Mouse (Mus musculus) midbrain, embryonic 12.5 days (tissue): Measurements from ENCODE around the gene BC035947. TPM values are rescaled to one million over a fixed set of nuclear protein-coding genes. Genes with fewer than 3 reads are reported as not detected.
A peak's percentile ranks its signal among the peaks of the same experiment; 100 is the strongest.

Experiments used
- ATAC-seq: fragments of 200-750 bp; cut with Nextera tagmentation; 2 replicates; pipeline ENCODE4 v1.8.0; 2017; ENCODE audit warnings: low read depth, moderate TSS enrichment, moderate library complexity; ENCODE audit not compliant: low FRiP score
- H3K27ac ChIP-seq: fragments of 300-500 bp; sonication (generic); replicated peaks from 2 replicates; pipeline ENCODE4 v1.5.1; 2016; ENCODE audit warnings: mild to moderate bottlenecking
- H3K27me3 ChIP-seq: fragments of 300-500 bp; sonication (generic); 2 replicates; pipeline ENCODE4 v1.6.1; 2016; ENCODE audit warnings: mild to moderate bottlenecking
- H3K36me3 ChIP-seq: fragments of 300-500 bp; sonication (generic); 2 replicates; pipeline ENCODE4 v1.6.1; 2016
- H3K4me1 ChIP-seq: fragments of 300-500 bp; sonication (generic); 2 replicates; pipeline ENCODE4 v1.6.1; 2016
- H3K4me2 ChIP-seq: fragments of 300-500 bp; sonication (generic); replicated peaks from 2 replicates; pipeline ENCODE4 v1.6.1; 2016; ENCODE audit warnings: mild to moderate bottlenecking, moderate library complexity
- H3K4me3 ChIP-seq: fragments of 300-500 bp; sonication (generic); 2 replicates; pipeline ENCODE4 v1.5.1; 2016; ENCODE audit warnings: mild to moderate bottlenecking
- H3K9ac ChIP-seq: fragments of 300-500 bp; sonication (generic); replicated peaks from 2 replicates; pipeline ENCODE4 v1.6.1; 2016; ENCODE audit warnings: mild to moderate bottlenecking, moderate library complexity
- H3K9me3 ChIP-seq: fragments of 300-500 bp; sonication (generic); 2 replicates; pipeline ENCODE4 v1.6.1; 2016; ENCODE audit warnings: mild to moderate bottlenecking
- WGBS: fragments of 180-500 bp; shearing (Covaris S2); methylation state at CpG from one replicate; pipeline ENCODE4 v1.1.7; 2016; 5-methylcytosine and 5-hydroxymethylcytosine counted together
- polyA plus RNA-seq: library from polyadenylated mRNA; unstranded; fragments of >200 nt; fragmentation: Nextera tagmentation; extraction: Ambion mirVana; gene quantifications from 2 replicates; pipeline ENCODE4 v1.2.1, GENCODE M21; 2016

The BC035947 gene
- polyA plus RNA-seq, 1 experiment from 2014 or later = 0.34 TPM

DNA sequence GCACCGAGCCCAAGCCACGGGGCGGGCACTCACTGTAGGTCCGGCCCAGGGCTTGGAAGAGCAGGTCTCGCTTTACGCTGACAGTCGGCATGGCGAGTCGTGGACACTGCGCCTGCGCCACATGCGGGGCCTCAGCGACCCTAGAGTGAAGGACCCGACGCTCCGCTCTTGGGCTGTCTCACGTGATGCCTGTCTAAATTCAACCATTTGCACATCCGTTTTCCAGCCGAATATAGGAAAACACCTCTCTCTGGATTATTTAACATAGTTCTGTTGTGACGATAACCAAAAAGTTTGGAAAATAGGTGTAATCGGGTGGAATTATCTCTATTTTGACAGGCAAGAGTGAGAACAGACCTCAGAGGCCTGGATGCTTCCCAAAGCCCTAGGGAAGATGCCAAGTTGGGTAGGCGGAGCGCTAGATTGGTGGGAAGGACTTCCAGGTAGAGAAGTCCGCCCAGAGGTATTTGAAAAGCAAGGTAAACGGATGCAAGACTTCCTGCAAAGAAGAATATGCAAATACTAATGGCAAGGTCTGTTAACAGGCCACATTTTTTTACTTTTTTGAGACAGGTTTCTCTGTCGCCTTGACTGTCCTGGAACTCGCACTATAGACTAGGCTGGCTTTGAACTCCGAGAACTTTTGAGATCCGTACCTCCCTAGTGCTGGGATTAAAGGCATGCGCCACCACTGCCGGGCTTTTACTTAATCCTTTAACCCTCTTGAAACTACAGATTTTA, 23.0 kb downstream of the BC035947 start, which contains the start of gene Farsb:
Gene Farsb, minus strand, starts transcription at position 146 of the 741 bp plus-strand sequence.
- WGBS = under 1% methylated on average over 31 of the region's 31 CpGs
- Histone ChIP-seq H3K36me3 (0 out of 2 replicates have a peak, but pooled peaks cover 5% of the 10 kb centered on the region), H3K27ac (peak within 1 kb of the TSS; percentile 49; the same call in 1 of the 2 replicates)

DNA sequence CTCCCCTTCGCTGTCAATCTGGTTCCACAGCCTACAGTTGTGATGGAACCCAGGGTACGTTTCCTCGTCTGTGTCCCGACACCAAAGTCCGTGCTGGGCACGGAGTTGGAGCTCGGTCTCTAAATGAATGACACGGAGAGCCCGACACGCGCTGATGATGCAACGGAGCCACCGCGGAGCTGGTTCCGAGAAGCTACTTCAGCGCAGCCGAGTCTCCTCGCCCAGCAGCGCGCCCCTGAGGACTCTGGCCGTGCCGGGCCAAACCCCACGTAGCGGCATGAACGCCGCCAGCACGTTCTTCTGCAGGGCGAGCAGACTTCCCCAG, 23.6 kb downstream of the BC035947 start:
- WGBS = under 1% methylated on average over 28 of the region's 28 CpGs
- ATAC-seq = peak; percentile 56; the same call in 1 of the 2 replicates

More for the DNA sequence above, 23.0 kb downstream of the BC035947 start, which contains the start of gene Farsb:
- Histone ChIP-seq H3K9ac (peak within 1 kb of the TSS; percentile 68), H3K4me1 (peaks cover 26% of the 10 kb centered on the region), H3K27me3 (0 out of 2 replicates have a peak, but pooled peaks cover 5% of the 10 kb centered on the region), H3K9me3 (no peaks in the 10 kb centered on the region), H3K4me3 (peak within 1 kb of the TSS; percentile 81), H3K4me2 (peak within 1 kb of the TSS; percentile 86)
- peak; percentile 97 for ATAC-seq

DNA sequence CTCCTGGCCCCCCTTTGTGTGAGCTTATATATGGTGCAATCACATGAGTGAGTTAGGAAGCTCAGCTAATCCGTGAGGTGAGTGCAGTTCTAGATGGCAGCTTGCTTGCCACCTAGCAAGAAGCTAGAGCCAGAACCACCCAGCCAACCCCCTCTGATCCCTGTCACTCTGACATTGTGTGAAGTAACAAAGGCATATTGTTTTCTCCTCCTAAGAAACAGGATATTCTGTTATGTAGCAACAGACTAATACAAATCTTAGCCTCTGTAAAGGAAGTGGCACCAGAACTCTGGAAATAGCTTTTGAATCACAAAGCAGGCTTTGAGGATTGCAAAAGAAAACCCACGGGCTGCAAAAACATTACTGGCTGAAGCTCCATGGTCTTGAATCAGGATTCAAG, 27.6 kb downstream of the BC035947 start:
- H3K4me2 ChIP-seq = no peak overlapping the region
- 48% methylated on average over 2 of the region's 2 CpGs for WGBS
- H3K4me1 ChIP-seq = peaks cover 22% of the 10 kb centered on the region
- H3K36me3 ChIP-seq = peaks cover 12% of the 10 kb centered on the region; the same call in 1 of the 2 replicates
- no peaks in the 10 kb centered on the region for H3K27me3 ChIP-seq
- H3K9me3 ChIP-seq = no peaks in the 10 kb centered on the region
- no peak overlapping the region for H3K4me3 ChIP-seq
- H3K9ac ChIP-seq = no peak overlapping the region
- no peak overlapping the region for H3K27ac ChIP-seq
- no peak for ATAC-seq

More for the DNA sequence above, 23.6 kb downstream of the BC035947 start:
- Histone ChIP-seq H3K9ac (peak overlapping the region; percentile 68), H3K9me3 (no peaks in the 10 kb centered on the region), H3K4me1 (peaks cover 26% of the 10 kb centered on the region), H3K27me3 (0 out of 2 replicates have a peak, but pooled peaks cover 5% of the 10 kb centered on the region), H3K4me2 (peak overlapping the region; percentile 86), H3K4me3 (peak overlapping the region; percentile 81), H3K36me3 (0 out of 2 replicates have a peak, but pooled peaks cover 5% of the 10 kb centered on the region), H3K27ac (peak overlapping the region; percentile 49; the same call in 1 of the 2 replicates)

DNA sequence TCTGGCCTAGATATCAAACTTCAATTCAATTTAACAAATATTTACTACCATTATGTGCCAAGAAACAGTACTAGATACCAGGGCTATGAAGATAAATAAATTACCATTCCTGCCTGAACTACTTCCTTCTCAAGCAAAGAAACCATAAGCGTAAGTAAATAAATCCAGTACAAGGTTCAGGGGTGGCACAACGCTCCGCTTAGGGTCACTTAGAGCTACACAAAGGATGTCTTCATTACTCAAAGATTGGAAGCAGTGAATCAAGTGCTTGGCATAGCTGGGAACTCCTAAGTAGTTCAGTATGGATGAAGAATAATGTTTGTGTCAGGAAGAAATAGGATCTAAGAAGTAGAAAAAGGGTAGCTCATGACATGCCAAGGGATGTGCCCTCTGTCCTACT, 28.5 kb downstream of the BC035947 start:
- Histone ChIP-seq H3K4me1 (peaks cover 21% of the 10 kb centered on the region), H3K27ac (no peak overlapping the region), H3K36me3 (peaks cover 17% of the 10 kb centered on the region; the same call in 1 of the 2 replicates), H3K27me3 (no peaks in the 10 kb centered on the region), H3K4me2 (no peak overlapping the region), H3K9me3 (no peaks in the 10 kb centered on the region), H3K9ac (no peak overlapping the region), H3K4me3 (no peak overlapping the region)
- ATAC-seq = no peak
- 99% methylated on average over 3 of the region's 3 CpGs for WGBS

DNA sequence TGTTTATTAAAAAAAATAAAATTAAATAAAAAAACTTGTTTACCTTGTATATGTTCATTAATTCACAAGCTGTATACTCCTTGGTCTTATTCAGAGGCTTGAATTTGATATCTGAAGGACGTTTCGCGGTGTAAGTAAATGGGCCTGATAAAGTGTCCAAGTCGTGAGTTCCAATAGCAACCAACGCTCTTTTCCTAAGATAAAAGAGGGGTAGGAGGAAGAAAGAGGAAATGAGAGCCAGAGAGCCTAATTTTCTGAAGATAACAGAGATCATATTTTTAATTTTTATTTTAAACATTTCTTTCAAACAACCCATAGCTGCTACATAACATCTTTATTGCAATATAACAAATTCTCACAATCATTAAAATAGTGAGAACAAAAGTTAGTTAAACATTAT, 39.5 kb downstream of the BC035947 start:
- H3K4me2 ChIP-seq = no peak overlapping the region
- no peaks in the 10 kb centered on the region for H3K27me3 ChIP-seq
- H3K4me3 ChIP-seq = no peak overlapping the region
- 92% methylated on average over 5 of the region's 5 CpGs for WGBS
- H3K27ac ChIP-seq = no peak overlapping the region
- H3K4me1 ChIP-seq = no peaks in the 10 kb centered on the region
- no peak for ATAC-seq
- peaks cover 54% of the 10 kb centered on the region for H3K36me3 ChIP-seq
- H3K9me3 ChIP-seq = no peaks in the 10 kb centered on the region
- no peak overlapping the region for H3K9ac ChIP-seq

DNA sequence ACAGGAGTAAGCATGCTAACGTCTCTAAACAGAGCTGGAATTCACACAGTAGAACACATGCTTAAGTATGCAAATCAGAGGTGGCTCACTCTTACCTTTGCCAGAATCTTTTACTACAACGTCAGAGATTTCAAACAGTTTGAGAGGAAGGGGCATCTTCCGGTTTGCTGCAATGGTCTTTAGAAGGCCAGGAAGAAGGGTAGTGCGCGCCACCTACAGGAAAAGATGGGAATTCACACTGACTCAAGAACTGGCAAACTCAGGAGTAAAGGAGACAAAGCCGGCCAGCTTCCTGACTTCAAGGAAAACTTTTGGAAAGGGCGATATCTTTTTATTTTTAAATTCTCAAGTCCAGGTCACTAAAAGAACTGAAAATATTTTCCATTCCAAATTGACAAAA, 57.3 kb downstream of the BC035947 start:
- Histone ChIP-seq H3K27me3 (no peaks in the 10 kb centered on the region), H3K4me3 (no peak overlapping the region), H3K4me1 (no peaks in the 10 kb centered on the region), H3K9ac (no peak overlapping the region), H3K36me3 (peaks cover 54% of the 10 kb centered on the region), H3K4me2 (no peak overlapping the region), H3K9me3 (no peaks in the 10 kb centered on the region), H3K27ac (no peak overlapping the region)
- no peak for ATAC-seq
- WGBS = 33% methylated on average over 7 of the region's 7 CpGs

DNA sequence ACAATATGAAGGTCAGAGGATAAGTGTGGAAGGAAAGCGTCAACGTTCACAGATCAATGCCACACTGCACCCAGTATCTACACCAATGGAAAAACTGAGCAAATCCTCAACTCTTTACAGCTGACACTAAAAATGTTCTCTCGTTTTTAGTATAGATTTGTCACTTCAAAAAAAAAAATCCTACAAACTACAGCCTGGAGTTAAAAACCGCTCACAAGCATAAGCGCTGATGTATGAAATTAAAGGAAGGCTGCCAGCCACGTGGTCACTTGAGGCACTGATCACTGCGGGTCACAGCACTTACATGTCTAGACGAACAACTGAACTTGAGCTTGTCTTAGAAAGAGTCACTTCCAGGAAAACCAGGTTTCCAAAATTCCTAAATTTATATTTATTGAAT, 58.1 kb downstream of the BC035947 start:
- Histone ChIP-seq H3K9ac (no peak overlapping the region), H3K4me3 (no peak overlapping the region), H3K9me3 (no peaks in the 10 kb centered on the region), H3K4me2 (no peak overlapping the region), H3K27ac (no peak overlapping the region), H3K4me1 (no peaks in the 10 kb centered on the region), H3K27me3 (no peaks in the 10 kb centered on the region), H3K36me3 (peaks cover 51% of the 10 kb centered on the region)
- no peak for ATAC-seq
- WGBS = 92% methylated on average over 8 of the region's 8 CpGs

DNA sequence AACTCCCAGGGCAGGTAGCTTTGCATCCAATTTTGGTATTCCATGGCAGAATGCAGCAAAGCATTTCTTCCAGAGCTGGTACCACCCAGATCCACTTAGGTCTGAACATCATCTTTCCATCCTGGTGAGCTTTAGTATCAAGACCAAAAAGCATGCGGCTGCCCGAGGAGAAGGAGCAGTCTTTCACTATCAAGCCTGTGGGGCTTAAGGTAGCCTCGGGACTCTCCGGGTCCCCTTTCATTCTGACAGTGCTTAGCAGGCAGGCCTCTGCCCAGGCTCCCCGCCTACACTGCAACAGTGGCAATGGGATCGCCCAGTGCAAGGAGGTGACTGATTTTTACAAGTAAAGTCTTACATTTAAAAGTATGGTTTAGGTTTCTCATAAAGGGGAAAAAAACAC, 59.4 kb downstream of the BC035947 start:
- WGBS = 94% methylated on average over 6 of the region's 6 CpGs
- no peak for ATAC-seq
- Histone ChIP-seq H3K27ac (no peak overlapping the region), H3K36me3 (peaks cover 40% of the 10 kb centered on the region), H3K4me2 (no peak overlapping the region), H3K9me3 (no peaks in the 10 kb centered on the region), H3K27me3 (no peaks in the 10 kb centered on the region), H3K9ac (no peak overlapping the region), H3K4me1 (no peaks in the 10 kb centered on the region), H3K4me3 (no peak overlapping the region)

DNA sequence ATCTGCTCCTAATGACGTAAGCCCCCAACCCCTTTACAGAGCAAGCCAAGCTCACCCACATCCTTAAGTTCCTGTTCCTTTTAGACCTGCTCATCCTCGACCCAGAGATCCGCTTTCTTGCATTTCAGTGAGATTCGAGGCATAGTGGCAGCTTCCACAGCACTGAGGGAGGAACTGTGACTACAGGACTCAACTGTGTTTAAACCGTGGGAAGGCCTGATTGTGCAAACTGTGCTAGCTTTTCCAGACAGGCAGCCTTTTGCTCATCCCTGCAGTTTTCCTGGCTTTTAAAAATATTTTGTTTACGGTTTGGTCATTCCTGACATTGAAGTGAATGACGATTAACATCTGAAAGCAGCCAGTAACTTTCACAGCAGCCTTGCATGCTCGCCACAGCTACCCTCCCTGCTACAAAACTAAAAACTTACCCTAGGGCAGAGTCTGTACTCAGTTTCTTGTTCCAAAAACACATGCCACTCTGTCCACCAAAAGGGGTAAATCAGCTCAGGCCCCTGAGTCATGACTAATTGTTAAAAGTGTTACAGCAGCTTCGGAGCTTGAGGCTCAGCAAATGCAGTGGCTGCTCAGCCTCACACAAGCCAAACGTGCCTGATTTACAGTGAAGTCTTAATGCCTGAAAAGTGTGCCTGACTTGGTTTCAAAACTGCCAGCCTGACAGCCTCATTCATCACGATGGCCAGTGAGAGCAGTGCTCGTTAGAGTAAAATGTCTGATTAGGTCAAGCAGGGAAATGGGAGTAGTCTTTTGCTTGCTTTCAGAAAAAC, 60.7 kb downstream of the BC035947 start:
- Histone ChIP-seq H3K27ac (no peak overlapping the region), H3K4me2 (no peak overlapping the region), H3K9ac (no peak overlapping the region), H3K9me3 (no peaks in the 10 kb centered on the region), H3K4me1 (no peaks in the 10 kb centered on the region), H3K27me3 (no peaks in the 10 kb centered on the region), H3K36me3 (peaks cover 42% of the 10 kb centered on the region), H3K4me3 (no peak overlapping the region)
- 84% methylated on average over 12 of the region's 12 CpGs for WGBS
- ATAC-seq = no peak

DNA sequence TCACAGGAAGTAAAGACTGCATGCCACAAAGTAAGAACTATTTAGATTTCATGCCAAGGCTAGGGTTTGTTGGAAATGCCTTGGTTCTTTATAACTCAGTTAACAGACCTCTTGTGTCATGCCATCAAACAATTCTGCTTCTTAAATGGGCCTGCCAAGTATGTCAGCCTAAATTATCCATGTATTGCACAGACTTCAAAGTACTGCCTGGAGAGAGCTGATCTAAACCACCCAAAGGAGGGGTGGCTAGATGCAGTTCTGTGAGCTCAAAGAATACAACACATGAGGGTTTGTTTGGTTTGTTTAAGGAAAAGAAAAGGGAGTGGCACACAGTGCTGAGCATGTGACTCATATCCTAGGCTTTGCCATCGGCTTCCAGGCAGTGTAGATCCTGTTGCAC, 63.9 kb downstream of the BC035947 start:
- peaks cover 41% of the 10 kb centered on the region for H3K36me3 ChIP-seq
- H3K4me3 ChIP-seq = no peak overlapping the region
- H3K9me3 ChIP-seq = no peaks in the 10 kb centered on the region
- no peaks in the 10 kb centered on the region for H3K4me1 ChIP-seq
- no peak overlapping the region for H3K9ac ChIP-seq
- H3K4me2 ChIP-seq = no peak overlapping the region
- H3K27ac ChIP-seq = no peak overlapping the region
- WGBS = 83% methylated on average over 1 of the region's 1 CpGs
- no peaks in the 10 kb centered on the region for H3K27me3 ChIP-seq
- no peak for ATAC-seq
